Mouse (Mus musculus): ENCODE measurements around the gene Phf21a. TPM values are rescaled to one million over a fixed set of nuclear protein-coding genes. Genes with fewer than 3 reads are reported as not detected.

Gene Phf21a
- polyA plus RNA-seq, 1 experiment: not detected

- no peak for TF ChIP-seq POLR2A (IDR thresholded peaks at IDR 0.05; ENCODE audit: insufficient read depth, low read depth, low read length)
- TF ChIP-seq CTCF (IDR thresholded peaks at IDR 0.05; ENCODE audit: insufficient read depth, low read depth, low read length): no peak
- no peaks in the 10 kb centered on the region for H3K4me1 ChIP-seq (ENCODE audit: control insufficient read depth, insufficient read depth, low read length)
- H3K4me3 ChIP-seq (ENCODE audit: insufficient read depth, low read depth, low read length): no peak overlapping the region
- 83% methylated on average over 1 of the region's 1 CpGs for WGBS
- H3K27ac ChIP-seq (ENCODE audit: insufficient read depth, low read depth, low read length): no peak overlapping the region
Observed at GRCm38 (mm10) chr2:92225592-92225991, 132.7 kb downstream of the Phf21a start.

- WGBS: 77% methylated on average over 9 of the region's 9 CpGs
- Histone ChIP-seq H3K4me3 (ENCODE audit: insufficient read depth, low read depth, low read length) (no peak overlapping the region), H3K27ac (ENCODE audit: insufficient read depth, low read depth, low read length) (no peak overlapping the region), H3K4me1 (ENCODE audit: control insufficient read depth, insufficient read depth, low read length) (0 out of 2 replicates have a peak, but pooled peaks cover 2% of the 10 kb centered on the region)
- TF ChIP-seq CTCF (IDR thresholded peaks at IDR 0.05; ENCODE audit: insufficient read depth, low read depth, low read length) (no peak), POLR2A (IDR thresholded peaks at IDR 0.05; ENCODE audit: insufficient read depth, low read depth, low read length) (no peak)
Observed at GRCm38 (mm10) chr2:92229973-92230372, 137.1 kb downstream of the Phf21a start.

GRCm38 (mm10) chr2:92231706-92232105 is 138.8 kb downstream of the Phf21a start:
- Histone ChIP-seq H3K27ac (ENCODE audit: insufficient read depth, low read depth, low read length) (no peak overlapping the region), H3K4me1 (ENCODE audit: control insufficient read depth, insufficient read depth, low read length) (0 out of 2 replicates have a peak, but pooled peaks cover 2% of the 10 kb centered on the region), H3K4me3 (ENCODE audit: insufficient read depth, low read depth, low read length) (no peak overlapping the region)
- TF ChIP-seq POLR2A (IDR thresholded peaks at IDR 0.05; ENCODE audit: insufficient read depth, low read depth, low read length) (no peak), CTCF (IDR thresholded peaks at IDR 0.05; ENCODE audit: insufficient read depth, low read depth, low read length) (no peak)

- H3K4me3 ChIP-seq (ENCODE audit: insufficient read depth, low read depth, low read length): no peak overlapping the region
- no peak for TF ChIP-seq POLR2A (IDR thresholded peaks at IDR 0.05; ENCODE audit: insufficient read depth, low read depth, low read length)
- 74% methylated on average over 5 of the region's 5 CpGs for WGBS
- H3K27ac ChIP-seq (ENCODE audit: insufficient read depth, low read depth, low read length): no peak overlapping the region
- 0 out of 2 replicates have a peak, but pooled peaks cover 2% of the 10 kb centered on the region for H3K4me1 ChIP-seq (ENCODE audit: control insufficient read depth, insufficient read depth, low read length)
Observed at GRCm38 (mm10) chr2:92234768-92235332, 141.9 kb downstream of the Phf21a start.

DNA sequence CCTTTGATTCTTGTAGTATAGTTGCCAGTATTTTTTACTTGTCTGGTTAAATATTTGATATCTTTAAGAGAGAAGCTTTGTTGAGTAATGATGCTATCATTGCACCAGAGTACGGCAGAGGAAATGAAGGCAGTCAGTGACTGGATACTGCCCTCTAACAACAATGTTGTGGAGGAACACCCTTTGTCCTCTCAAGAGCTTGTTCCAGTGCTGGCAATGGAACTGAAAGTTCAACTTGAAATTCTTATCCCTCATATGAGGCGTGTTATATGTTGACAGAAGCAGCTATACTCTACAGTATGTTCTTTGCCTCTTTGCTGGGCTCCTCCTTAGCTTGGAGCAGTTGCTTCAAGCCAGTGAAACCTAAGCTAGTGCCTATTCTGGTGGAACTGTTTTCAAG is 147.4 kb downstream of the Phf21a start:
- 75% methylated on average over 2 of the region's 2 CpGs for WGBS
- Histone ChIP-seq H3K4me3 (ENCODE audit: insufficient read depth, low read depth, low read length) (no peak overlapping the region), H3K4me1 (ENCODE audit: control insufficient read depth, insufficient read depth, low read length) (peaks cover 2% of the 10 kb centered on the region; the same call in 1 of the 2 replicates), H3K27ac (ENCODE audit: insufficient read depth, low read depth, low read length) (no peak overlapping the region)
- TF ChIP-seq POLR2A (IDR thresholded peaks at IDR 0.05; ENCODE audit: insufficient read depth, low read depth, low read length): no peak
- TF ChIP-seq CTCF (IDR thresholded peaks at IDR 0.05; ENCODE audit: insufficient read depth, low read depth, low read length): no peak

- WGBS: 96% methylated on average over 2 of the region's 2 CpGs
- Histone ChIP-seq H3K4me3 (ENCODE audit: insufficient read depth, low read depth, low read length) (no peak overlapping the region), H3K4me1 (ENCODE audit: control insufficient read depth, insufficient read depth, low read length) (peaks cover 2% of the 10 kb centered on the region; the same call in 1 of the 2 replicates), H3K27ac (ENCODE audit: insufficient read depth, low read depth, low read length) (no peak overlapping the region)
- TF ChIP-seq POLR2A (IDR thresholded peaks at IDR 0.05; ENCODE audit: insufficient read depth, low read depth, low read length): no peak
- TF ChIP-seq CTCF (IDR thresholded peaks at IDR 0.05; ENCODE audit: insufficient read depth, low read depth, low read length): no peak
Observed at GRCm38 (mm10) chr2:92240816-92241215, 147.9 kb downstream of the Phf21a start.

DNA sequence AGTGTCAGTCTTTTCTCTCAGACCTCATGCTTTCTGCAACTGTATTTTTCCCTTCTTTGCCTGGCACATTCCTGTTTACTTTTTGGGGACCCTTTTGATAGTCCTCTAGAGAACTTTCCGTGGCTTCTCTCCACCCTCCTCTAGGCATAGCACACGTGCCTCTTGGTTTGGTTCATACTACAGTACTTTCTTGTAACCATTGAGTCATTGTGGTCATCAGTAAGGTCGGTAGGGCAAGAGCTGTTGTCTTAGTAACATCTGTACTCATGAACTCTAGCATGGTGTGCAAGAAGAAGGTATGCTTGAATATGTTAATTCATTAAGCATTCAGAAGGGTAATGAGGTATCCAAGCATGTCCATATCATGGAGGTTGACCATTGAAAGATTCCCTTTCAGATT is 148.4 kb downstream of the Phf21a start:
- peaks cover 2% of the 10 kb centered on the region; the same call in 1 of the 2 replicates for H3K4me1 ChIP-seq (ENCODE audit: control insufficient read depth, insufficient read depth, low read length)
- TF ChIP-seq CTCF (IDR thresholded peaks at IDR 0.05; ENCODE audit: insufficient read depth, low read depth, low read length) (no peak), POLR2A (IDR thresholded peaks at IDR 0.05; ENCODE audit: insufficient read depth, low read depth, low read length) (no peak)
- no peak overlapping the region for H3K27ac ChIP-seq (ENCODE audit: insufficient read depth, low read depth, low read length)
- no peak overlapping the region for H3K4me3 ChIP-seq (ENCODE audit: insufficient read depth, low read depth, low read length)
- WGBS: 89% methylated on average over 3 of the region's 3 CpGs

- Histone ChIP-seq H3K27ac (ENCODE audit: insufficient read depth, low read depth, low read length) (no peak overlapping the region), H3K4me3 (ENCODE audit: insufficient read depth, low read depth, low read length) (no peak overlapping the region), H3K4me1 (ENCODE audit: control insufficient read depth, insufficient read depth, low read length) (peaks cover 2% of the 10 kb centered on the region; the same call in 1 of the 2 replicates)
- TF ChIP-seq CTCF (IDR thresholded peaks at IDR 0.05; ENCODE audit: insufficient read depth, low read depth, low read length): no peak
- no peak for TF ChIP-seq POLR2A (IDR thresholded peaks at IDR 0.05; ENCODE audit: insufficient read depth, low read depth, low read length)
- 97% methylated on average over 1 of the region's 1 CpGs for WGBS
Observed at GRCm38 (mm10) chr2:92246112-92246511, 153.2 kb downstream of the Phf21a start.

DNA sequence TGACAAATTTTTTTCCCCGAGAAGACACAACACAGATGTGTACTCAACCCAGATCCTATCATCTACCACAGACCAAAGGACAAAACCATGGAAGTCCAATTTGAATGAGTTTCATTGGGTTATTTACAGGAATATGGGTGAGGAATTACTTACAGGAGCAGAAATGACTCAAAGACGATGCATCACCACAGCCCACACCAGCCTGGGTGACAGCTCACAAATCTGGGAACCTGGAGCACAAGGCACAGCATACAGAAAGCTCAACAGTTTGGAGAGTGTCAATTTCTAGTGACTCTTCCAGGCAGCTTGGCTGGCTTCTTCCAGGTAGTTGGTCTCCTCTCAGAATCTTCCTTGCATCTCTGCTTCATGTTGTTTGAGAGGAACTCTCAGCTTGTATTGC is 154.8 kb downstream of the Phf21a start:
- no peak for TF ChIP-seq POLR2A (IDR thresholded peaks at IDR 0.05; ENCODE audit: insufficient read depth, low read depth, low read length)
- H3K4me3 ChIP-seq (ENCODE audit: insufficient read depth, low read depth, low read length): no peak overlapping the region
- WGBS: 76% methylated on average over 2 of the region's 2 CpGs
- H3K4me1 ChIP-seq (ENCODE audit: control insufficient read depth, insufficient read depth, low read length): peaks cover 2% of the 10 kb centered on the region; the same call in 1 of the 2 replicates
- no peak overlapping the region for H3K27ac ChIP-seq (ENCODE audit: insufficient read depth, low read depth, low read length)

DNA sequence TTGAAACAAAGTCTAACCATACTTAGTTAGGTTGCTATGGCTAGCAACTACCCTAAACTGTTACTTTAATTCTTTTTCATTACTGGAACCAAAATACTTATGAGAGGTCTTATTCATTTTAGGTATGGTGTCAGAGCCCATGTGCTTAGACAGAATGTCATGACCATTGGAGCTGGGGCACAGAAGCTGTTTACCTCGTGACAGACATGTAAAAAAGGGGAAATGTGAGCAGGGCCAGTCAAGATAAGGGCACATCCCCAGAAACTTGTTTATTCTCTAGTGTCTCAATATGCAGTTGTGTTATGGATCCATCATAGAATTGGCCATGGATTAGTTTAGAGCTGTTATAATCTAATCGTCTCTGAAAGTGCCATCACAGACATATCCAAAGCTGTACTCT is 157.6 kb downstream of the Phf21a start:
- Histone ChIP-seq H3K4me3 (ENCODE audit: insufficient read depth, low read depth, low read length) (no peak overlapping the region), H3K27ac (ENCODE audit: insufficient read depth, low read depth, low read length) (no peak overlapping the region), H3K4me1 (ENCODE audit: control insufficient read depth, insufficient read depth, low read length) (no peaks in the 10 kb centered on the region)
- 92% methylated on average over 2 of the region's 2 CpGs for WGBS
- no peak for TF ChIP-seq POLR2A (IDR thresholded peaks at IDR 0.05; ENCODE audit: insufficient read depth, low read depth, low read length)
- TF ChIP-seq CTCF (IDR thresholded peaks at IDR 0.05; ENCODE audit: insufficient read depth, low read depth, low read length): no peak
